Mouse (Mus musculus): ENCODE data around the gene Mcat. TPM values are rescaled to one million over a fixed set of nuclear protein-coding genes. Genes with fewer than 3 reads are reported as not detected.

Mcat gene
- polyA plus RNA-seq, 1 experiment from 2014 or later: 31.8 TPM

DNA sequence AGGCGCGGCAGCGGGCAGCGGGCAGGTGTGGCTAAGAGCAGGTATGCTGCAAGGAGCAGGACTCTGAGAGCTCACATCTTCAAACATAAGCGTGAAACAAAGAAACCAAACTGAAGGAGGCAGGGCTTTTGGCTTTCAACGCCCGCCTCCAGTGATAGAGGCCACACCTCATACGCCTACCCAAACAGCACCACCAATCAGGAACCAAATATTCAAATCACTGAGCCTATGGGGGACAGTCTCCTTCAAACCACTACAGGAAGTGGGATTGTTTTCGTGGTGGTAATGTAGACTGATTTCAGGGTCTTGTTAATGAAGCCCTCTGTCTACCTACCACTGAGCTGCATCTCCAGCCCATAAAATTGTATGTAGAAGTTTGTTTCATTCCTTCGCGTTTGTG, 6.1 kb upstream of the Mcat start:
- Histone ChIP-seq H3K4me1 (ENCODE audit: control insufficient read depth, insufficient read depth, low read length) (no peaks in the 10 kb centered on the region), H3K36me3 (ENCODE audit: control insufficient read depth, insufficient read depth, low read length) (0 out of 2 replicates have a peak, but pooled peaks cover 3% of the 10 kb centered on the region), H3K9me3 (ENCODE audit: control insufficient read depth, low read length) (no peaks in the 10 kb centered on the region), H3K27me3 (ENCODE audit: control insufficient read depth, insufficient read depth, low read length) (no peaks in the 10 kb centered on the region), H3K9ac (replicated peaks; ENCODE audit: low read depth, low read length) (no peak overlapping the region), H3K27ac (ENCODE audit: low read depth, low read length) (no peak overlapping the region), H3K4me3 (ENCODE audit: low read depth, low read length) (no peak overlapping the region), H3K4me2 (ENCODE audit: low read depth, low read length) (no peak overlapping the region)
- no peak for ATAC-seq (ENCODE audit: low read depth)
- WGBS: 64% methylated on average over 11 of the region's 11 CpGs

DNA sequence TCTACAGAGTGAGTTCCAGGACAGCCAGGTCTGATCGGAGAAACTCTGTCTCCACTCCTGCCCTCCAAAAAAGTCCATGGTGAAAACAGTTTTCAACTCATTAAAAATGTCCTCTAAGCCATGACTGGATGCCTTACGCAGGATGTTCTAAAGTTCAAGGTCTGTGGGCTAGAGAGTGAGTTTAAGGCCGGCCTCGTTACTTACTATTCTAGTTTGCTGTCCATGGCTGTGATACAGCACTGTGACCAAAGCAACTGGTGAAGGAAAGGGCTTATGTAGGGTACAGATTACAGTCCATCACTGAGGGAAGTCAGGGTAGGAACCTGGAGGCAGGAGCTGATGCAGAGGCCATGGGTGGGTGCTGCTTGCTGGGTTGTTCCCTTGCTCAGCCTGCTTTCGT, 5.0 kb upstream of the Mcat start:
- peaks cover 4% of the 10 kb centered on the region for H3K27me3 ChIP-seq (ENCODE audit: control insufficient read depth, insufficient read depth, low read length)
- no peak overlapping the region for H3K9ac ChIP-seq (replicated peaks; ENCODE audit: low read depth, low read length)
- H3K4me3 ChIP-seq (ENCODE audit: low read depth, low read length): no peak overlapping the region
- no peak overlapping the region for H3K27ac ChIP-seq (ENCODE audit: low read depth, low read length)
- ATAC-seq (ENCODE audit: low read depth): no peak
- 97% methylated on average over 5 of the region's 5 CpGs for WGBS
- H3K4me1 ChIP-seq (ENCODE audit: control insufficient read depth, insufficient read depth, low read length): peaks cover 9% of the 10 kb centered on the region; the same call in 1 of the 2 replicates
- H3K9me3 ChIP-seq (ENCODE audit: control insufficient read depth, low read length): no peaks in the 10 kb centered on the region
- no peaks in the 10 kb centered on the region for H3K36me3 ChIP-seq (ENCODE audit: control insufficient read depth, insufficient read depth, low read length)
- no peak overlapping the region for H3K4me2 ChIP-seq (ENCODE audit: low read depth, low read length)

DNA sequence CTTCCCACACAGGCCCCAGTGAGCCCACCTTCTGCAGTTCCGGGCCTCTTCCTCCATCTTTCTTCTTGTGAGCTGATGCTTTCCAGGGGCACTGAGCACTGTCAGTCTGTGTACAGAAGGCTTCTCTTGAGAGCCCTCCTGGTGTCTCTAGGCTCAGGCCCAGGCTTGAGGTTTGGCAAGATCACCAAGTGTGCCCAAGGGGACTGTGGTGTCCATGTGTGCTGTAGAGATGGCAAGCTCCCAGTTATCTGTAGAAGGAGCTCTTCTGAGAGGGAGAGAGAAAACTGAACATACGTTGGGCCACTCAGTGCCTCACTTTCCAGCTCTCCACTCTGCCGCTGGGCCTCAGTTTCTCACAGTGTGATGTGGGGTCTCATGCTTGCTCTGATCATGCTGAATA, 4.1 kb upstream of the Mcat start:
- peaks cover 14% of the 10 kb centered on the region; the same call in 1 of the 2 replicates for H3K4me1 ChIP-seq (ENCODE audit: control insufficient read depth, insufficient read depth, low read length)
- no peaks in the 10 kb centered on the region for H3K36me3 ChIP-seq (ENCODE audit: control insufficient read depth, insufficient read depth, low read length)
- no peaks in the 10 kb centered on the region for H3K9me3 ChIP-seq (ENCODE audit: control insufficient read depth, low read length)
- no peak overlapping the region for H3K4me3 ChIP-seq (ENCODE audit: low read depth, low read length)
- WGBS: 90% methylated on average over 3 of the region's 3 CpGs
- no peak for ATAC-seq (ENCODE audit: low read depth)
- H3K27me3 ChIP-seq (ENCODE audit: control insufficient read depth, insufficient read depth, low read length): peaks cover 4% of the 10 kb centered on the region
- no peak overlapping the region for H3K27ac ChIP-seq (ENCODE audit: low read depth, low read length)
- H3K4me2 ChIP-seq (ENCODE audit: low read depth, low read length): no peak overlapping the region
- H3K9ac ChIP-seq (replicated peaks; ENCODE audit: low read depth, low read length): no peak overlapping the region

DNA sequence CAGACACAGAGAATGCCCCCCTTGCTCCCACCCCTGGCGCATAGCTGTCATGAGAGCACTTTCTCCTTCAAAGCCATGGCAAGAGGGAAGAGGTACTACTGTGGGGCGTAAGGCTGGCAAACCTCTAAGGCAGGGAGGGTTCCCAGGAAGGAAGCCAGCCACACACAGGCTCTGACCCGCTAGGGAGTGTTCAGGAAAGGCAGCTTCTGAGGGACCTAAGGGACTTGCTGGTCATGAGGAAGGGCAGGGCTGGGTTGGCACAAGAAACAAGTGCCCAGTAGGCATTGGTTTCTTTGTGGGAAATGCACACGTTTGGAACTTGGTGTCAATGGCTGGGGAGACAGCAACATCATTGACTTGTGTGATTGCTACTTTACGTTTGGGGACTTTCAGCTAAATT, 2.4 kb upstream of the Mcat start:
- no peak overlapping the region for H3K4me3 ChIP-seq (ENCODE audit: low read depth, low read length)
- no peaks in the 10 kb centered on the region for H3K36me3 ChIP-seq (ENCODE audit: control insufficient read depth, insufficient read depth, low read length)
- no peak for ATAC-seq (ENCODE audit: low read depth)
- no peak overlapping the region for H3K27ac ChIP-seq (ENCODE audit: low read depth, low read length)
- H3K9ac ChIP-seq (replicated peaks; ENCODE audit: low read depth, low read length): no peak overlapping the region
- H3K4me2 ChIP-seq (ENCODE audit: low read depth, low read length): no peak overlapping the region
- peaks cover 4% of the 10 kb centered on the region for H3K27me3 ChIP-seq (ENCODE audit: control insufficient read depth, insufficient read depth, low read length)
- no peaks in the 10 kb centered on the region for H3K9me3 ChIP-seq (ENCODE audit: control insufficient read depth, low read length)
- H3K4me1 ChIP-seq (ENCODE audit: control insufficient read depth, insufficient read depth, low read length): peaks cover 14% of the 10 kb centered on the region; the same call in 1 of the 2 replicates
- 81% methylated on average over 5 of the region's 5 CpGs for WGBS

DNA sequence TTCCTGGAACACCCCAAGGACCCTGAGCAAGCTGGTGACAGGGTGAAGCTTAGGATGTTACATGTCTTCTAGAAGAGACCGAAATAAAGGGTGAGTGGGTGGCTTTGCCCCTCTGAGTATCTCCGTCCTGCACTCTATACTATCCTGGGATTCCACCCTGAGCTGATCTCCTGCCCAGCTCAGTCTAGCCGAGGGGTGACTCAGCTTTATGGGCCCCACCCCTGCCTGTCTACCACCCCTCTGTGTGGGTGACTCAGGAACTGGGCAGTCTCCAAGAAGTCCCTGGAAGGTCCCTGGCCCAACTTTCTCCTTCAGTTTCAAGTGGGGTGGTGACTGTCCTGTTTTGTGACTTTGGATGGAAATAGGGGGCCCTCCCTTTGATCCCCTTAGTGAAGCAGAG, 1.8 kb upstream of the Mcat start:
- no peak overlapping the region for H3K4me3 ChIP-seq (ENCODE audit: low read depth, low read length)
- no peaks in the 10 kb centered on the region for H3K9me3 ChIP-seq (ENCODE audit: control insufficient read depth, low read length)
- peaks cover 14% of the 10 kb centered on the region; the same call in 1 of the 2 replicates for H3K4me1 ChIP-seq (ENCODE audit: control insufficient read depth, insufficient read depth, low read length)
- WGBS: 87% methylated on average over 3 of the region's 3 CpGs
- H3K36me3 ChIP-seq (ENCODE audit: control insufficient read depth, insufficient read depth, low read length): no peaks in the 10 kb centered on the region
- no peak for ATAC-seq (ENCODE audit: low read depth)
- no peak overlapping the region for H3K9ac ChIP-seq (replicated peaks; ENCODE audit: low read depth, low read length)
- no peak overlapping the region for H3K4me2 ChIP-seq (ENCODE audit: low read depth, low read length)
- peaks cover 4% of the 10 kb centered on the region for H3K27me3 ChIP-seq (ENCODE audit: control insufficient read depth, insufficient read depth, low read length)
- no peak overlapping the region for H3K27ac ChIP-seq (ENCODE audit: low read depth, low read length)

DNA sequence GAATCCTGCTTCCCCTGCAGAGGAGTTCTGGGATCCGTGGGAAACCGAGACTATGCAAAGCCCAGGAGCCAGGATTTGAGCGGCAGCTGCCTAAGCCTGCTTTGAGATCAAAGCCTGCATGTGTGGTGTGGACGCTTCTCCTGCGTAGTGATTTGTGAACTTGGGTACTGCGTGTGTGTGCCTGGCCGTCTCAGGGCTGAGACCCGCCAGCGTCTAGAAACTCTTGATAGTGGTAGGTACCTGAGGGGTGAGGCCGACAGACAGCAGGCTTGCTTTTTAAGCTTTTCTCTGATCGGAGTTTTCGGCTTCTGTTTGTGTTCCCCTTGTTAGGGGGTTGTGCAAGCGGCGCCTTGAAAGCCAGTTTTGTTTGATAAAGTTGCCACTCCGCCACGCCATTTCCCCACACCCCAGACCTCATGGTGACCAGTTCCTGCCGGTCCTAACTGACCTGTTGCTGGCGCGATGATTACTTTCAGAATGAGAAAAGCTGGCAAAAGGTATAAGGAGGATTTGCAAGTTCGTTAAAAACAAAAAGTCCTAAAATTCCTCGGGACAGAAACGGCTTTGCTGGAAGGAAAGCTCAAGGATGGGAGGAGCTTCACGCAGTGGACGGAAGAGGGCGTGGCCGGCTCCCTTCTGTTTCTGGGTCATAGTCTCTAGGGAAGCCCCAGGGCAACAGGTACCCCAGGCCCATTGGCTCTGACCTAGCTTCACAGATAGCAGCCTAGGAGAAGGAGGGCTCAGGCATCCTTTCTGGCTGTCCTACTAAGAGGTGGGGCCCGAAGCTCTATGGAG, 467 bp upstream of the Mcat start:
- Histone ChIP-seq H3K4me1 (ENCODE audit: control insufficient read depth, insufficient read depth, low read length) (peaks cover 14% of the 10 kb centered on the region; the same call in 1 of the 2 replicates), H3K9ac (replicated peaks; ENCODE audit: low read depth, low read length) (peak overlapping the region; percentile 52), H3K4me2 (ENCODE audit: low read depth, low read length) (peak overlapping the region; percentile 64), H3K4me3 (ENCODE audit: low read depth, low read length) (peak overlapping the region; percentile 25), H3K27ac (ENCODE audit: low read depth, low read length) (no peak overlapping the region), H3K27me3 (ENCODE audit: control insufficient read depth, insufficient read depth, low read length) (peaks cover 4% of the 10 kb centered on the region), H3K36me3 (ENCODE audit: control insufficient read depth, insufficient read depth, low read length) (no peaks in the 10 kb centered on the region), H3K9me3 (ENCODE audit: control insufficient read depth, low read length) (no peaks in the 10 kb centered on the region)
- ATAC-seq (ENCODE audit: low read depth): no peak
- 2% methylated on average over 27 of the region's 27 CpGs for WGBS

DNA sequence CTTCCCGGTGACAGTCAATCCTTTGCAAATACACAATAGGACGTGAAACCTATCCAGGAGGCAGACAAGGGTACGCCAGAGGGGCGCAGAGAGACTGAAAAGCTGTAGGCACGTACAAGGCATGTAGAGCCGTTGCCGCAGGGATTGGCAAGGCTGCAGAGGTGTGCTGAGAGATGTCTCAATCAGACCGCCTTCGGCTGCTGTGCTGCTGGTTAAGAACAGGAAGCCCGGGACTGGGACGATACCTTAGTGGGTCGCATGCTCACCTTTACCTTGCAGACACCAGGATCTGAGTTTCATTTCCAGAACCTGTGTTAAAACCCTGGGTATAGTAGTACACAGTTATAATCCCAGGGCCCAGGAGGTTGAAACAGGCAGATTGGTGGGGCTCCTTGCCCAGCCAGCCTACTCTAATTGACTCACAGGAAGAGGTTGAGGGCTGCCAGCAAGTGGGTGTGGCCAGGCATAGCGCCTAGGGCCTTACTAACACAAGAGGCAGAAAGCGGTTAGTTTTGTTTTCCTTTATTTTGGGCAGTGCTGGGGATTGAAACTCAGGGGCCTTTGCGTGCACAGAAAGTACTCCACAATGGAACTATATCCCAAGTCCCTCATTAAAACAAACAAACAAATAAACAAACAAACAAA, 839 bp downstream of the Mcat start:
- no peak overlapping the region for H3K4me3 ChIP-seq (ENCODE audit: low read depth, low read length)
- H3K4me2 ChIP-seq (ENCODE audit: low read depth, low read length): peak overlapping the region; percentile 64
- no peak overlapping the region for H3K9ac ChIP-seq (replicated peaks; ENCODE audit: low read depth, low read length)
- peaks cover 14% of the 10 kb centered on the region; the same call in 1 of the 2 replicates for H3K4me1 ChIP-seq (ENCODE audit: control insufficient read depth, insufficient read depth, low read length)
- H3K36me3 ChIP-seq (ENCODE audit: control insufficient read depth, insufficient read depth, low read length): no peaks in the 10 kb centered on the region
- WGBS: 38% methylated on average over 15 of the region's 15 CpGs
- ATAC-seq (ENCODE audit: low read depth): peak; percentile 21; the same call in 1 of the 2 replicates
- H3K27me3 ChIP-seq (ENCODE audit: control insufficient read depth, insufficient read depth, low read length): peaks cover 4% of the 10 kb centered on the region
- no peak overlapping the region for H3K27ac ChIP-seq (ENCODE audit: low read depth, low read length)
- no peaks in the 10 kb centered on the region for H3K9me3 ChIP-seq (ENCODE audit: control insufficient read depth, low read length)

DNA sequence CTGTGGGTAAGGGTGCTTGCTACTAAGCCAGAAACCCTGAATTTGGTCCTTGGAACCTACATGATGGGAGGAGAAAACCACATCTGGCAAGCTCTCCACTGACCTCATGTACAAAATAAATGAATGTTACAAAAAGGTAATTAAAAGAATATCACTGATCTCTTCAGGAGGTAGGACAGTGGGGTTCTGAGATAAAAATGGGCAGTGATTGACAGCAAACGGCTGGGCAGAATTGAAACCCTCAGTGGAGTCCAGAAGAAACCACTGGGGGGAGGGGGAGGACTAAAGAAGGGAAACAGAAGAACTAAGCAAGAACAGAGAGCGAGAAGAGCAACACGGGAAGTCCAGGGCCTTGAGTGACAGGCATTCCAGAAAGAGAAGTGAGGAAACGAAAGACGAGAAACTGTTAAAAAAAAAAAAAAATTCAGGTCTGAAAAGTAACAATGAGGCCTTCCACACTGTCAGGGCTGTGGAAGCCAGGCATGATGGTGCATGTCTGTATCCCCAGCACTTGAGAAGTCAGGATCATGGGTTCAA, 2.6 kb downstream of the Mcat start:
- Histone ChIP-seq H3K9me3 (ENCODE audit: control insufficient read depth, low read length) (no peaks in the 10 kb centered on the region), H3K27me3 (ENCODE audit: control insufficient read depth, insufficient read depth, low read length) (peaks cover 4% of the 10 kb centered on the region), H3K4me3 (ENCODE audit: low read depth, low read length) (no peak overlapping the region), H3K4me1 (ENCODE audit: control insufficient read depth, insufficient read depth, low read length) (peaks cover 16% of the 10 kb centered on the region; the same call in 1 of the 2 replicates), H3K27ac (ENCODE audit: low read depth, low read length) (no peak overlapping the region), H3K36me3 (ENCODE audit: control insufficient read depth, insufficient read depth, low read length) (no peaks in the 10 kb centered on the region), H3K4me2 (ENCODE audit: low read depth, low read length) (no peak overlapping the region), H3K9ac (replicated peaks; ENCODE audit: low read depth, low read length) (no peak overlapping the region)
- ATAC-seq (ENCODE audit: low read depth): no peak
- 70% methylated on average over 5 of the region's 5 CpGs for WGBS
